Mouse (Mus musculus) olfactory bulb, adult 2 months (tissue): ENCODE results near the gene Opn1sw. TPM values are rescaled to one million over a fixed set of nuclear protein-coding genes. Genes with fewer than 3 reads are reported as not detected.

Source experiments
- H3K27ac ChIP-seq: fragments of 200-500 bp; 2 replicates; pipeline ENCODE4 v1.5.1; 2012; ENCODE audit warnings: low read depth, low read length; ENCODE audit not compliant: insufficient read depth
- H3K4me1 ChIP-seq: fragments of 200-500 bp; 2 replicates; pipeline ENCODE4 v1.6.1; 2012; ENCODE audit warnings: low read length; ENCODE audit not compliant: control insufficient read depth, insufficient read depth
- H3K4me3 ChIP-seq: fragments of 200-500 bp; 2 replicates; pipeline ENCODE4 v1.5.1; 2012; ENCODE audit warnings: mild to moderate bottlenecking, low read depth, low read length, moderate library complexity; ENCODE audit not compliant: insufficient read depth
- CTCF ChIP-seq: fragments of 200-500 bp; IDR thresholded peaks from 2 replicates; pipeline ENCODE4 v1.5.1; 2012; ENCODE audit warnings: low read depth, mild to moderate bottlenecking, low read length, moderate library complexity; ENCODE audit not compliant: insufficient read depth
- POLR2A ChIP-seq: fragments of 200-500 bp; IDR thresholded peaks from 2 replicates; pipeline ENCODE4 v1.6.1; 2012; ENCODE audit warnings: mild to moderate bottlenecking, low read depth, low read length, moderate library complexity; ENCODE audit not compliant: insufficient read depth
- WGBS: fragments of 180-500 bp; shearing (Covaris S2); methylation state at CpG from one replicate; pipeline ENCODE4 v1.1.7; 2018; 5-methylcytosine and 5-hydroxymethylcytosine counted together
- polyA plus RNA-seq: library from polyadenylated mRNA; stranded (reverse); fragments of >200 nt; gene quantifications from 2 replicates; pipeline ENCODE4 v1.2.4, GENCODE M21; 2012; ENCODE audit warnings: low replicate concordance; ENCODE audit not compliant: missing spikeins, insufficient read depth, insufficient read length

Gene Opn1sw
- polyA plus RNA-seq, 1 experiment = not detected

GRCm38 (mm10) chr6:29431473-29431872 is 43.2 kb upstream of the Opn1sw start:
- H3K4me3 ChIP-seq = no peak overlapping the region
- no peak for TF ChIP-seq CTCF
- TF ChIP-seq POLR2A = no peak
- H3K4me1 ChIP-seq = peaks cover 45% of the 10 kb centered on the region
- no peak overlapping the region for H3K27ac ChIP-seq
- WGBS = 68% methylated on average over 5 of the region's 5 CpGs

- 57% methylated on average over 15 of the region's 15 CpGs for WGBS
Observed at GRCm38 (mm10) chr6:29430681-29431420, 42.6 kb upstream of the Opn1sw start.

GRCm38 (mm10) chr6:29428171-29428570 is 39.9 kb upstream of the Opn1sw start:
- H3K4me3 ChIP-seq = no peak overlapping the region
- H3K27ac ChIP-seq = no peak overlapping the region
- WGBS = 51% methylated on average over 4 of the region's 4 CpGs
- peaks cover 18% of the 10 kb centered on the region for H3K4me1 ChIP-seq
- TF ChIP-seq POLR2A (no peak), CTCF (no peak)

More at GRCm38 (mm10) chr6:29430681-29431420, 42.6 kb upstream of the Opn1sw start:
- TF ChIP-seq CTCF (no peak), POLR2A (no peak)
- Histone ChIP-seq H3K27ac (no peak overlapping the region), H3K4me3 (no peak overlapping the region), H3K4me1 (peaks cover 39% of the 10 kb centered on the region)

- Histone ChIP-seq H3K4me1 (peaks cover 6% of the 10 kb centered on the region), H3K4me3 (no peak overlapping the region), H3K27ac (no peak overlapping the region)
- 88% methylated on average over 6 of the region's 6 CpGs for WGBS
- no peak for TF ChIP-seq POLR2A
- no peak for TF ChIP-seq CTCF
Observed at GRCm38 (mm10) chr6:29426331-29426730, 38.1 kb upstream of the Opn1sw start.

GRCm38 (mm10) chr6:29425118-29425517 is 36.9 kb upstream of the Opn1sw start:
- no peak overlapping the region for H3K27ac ChIP-seq
- TF ChIP-seq POLR2A = no peak
- TF ChIP-seq CTCF = no peak
- no peaks in the 10 kb centered on the region for H3K4me1 ChIP-seq
- no peak overlapping the region for H3K4me3 ChIP-seq
- 81% methylated on average over 8 of the region's 8 CpGs for WGBS

GRCm38 (mm10) chr6:29420596-29420995 is 32.3 kb upstream of the Opn1sw start:
- Histone ChIP-seq H3K27ac (no peak overlapping the region), H3K4me3 (no peak overlapping the region), H3K4me1 (peaks cover under 1% of the 10 kb centered on the region)
- no peak for TF ChIP-seq CTCF
- no peak for TF ChIP-seq POLR2A
- 93% methylated on average over 2 of the region's 2 CpGs for WGBS

- peaks cover 8% of the 10 kb centered on the region for H3K4me1 ChIP-seq
- no peak overlapping the region for H3K27ac ChIP-seq
- 76% methylated on average over 9 of the region's 9 CpGs for WGBS
- TF ChIP-seq POLR2A = no peak
- no peak for TF ChIP-seq CTCF
- H3K4me3 ChIP-seq = no peak overlapping the region
Observed at GRCm38 (mm10) chr6:29415446-29415845, 27.2 kb upstream of the Opn1sw start.

- no peak overlapping the region for H3K4me3 ChIP-seq
- TF ChIP-seq POLR2A (no peak), CTCF (no peak)
- H3K27ac ChIP-seq = no peak overlapping the region
- 32% methylated on average over 6 of the region's 6 CpGs for WGBS
- H3K4me1 ChIP-seq = no peaks in the 10 kb centered on the region; the same call in 1 of the 2 replicates
Observed at GRCm38 (mm10) chr6:29406412-29406811, 18.1 kb upstream of the Opn1sw start.

GRCm38 (mm10) chr6:29402693-29403342 is 14.6 kb upstream of the Opn1sw start:
- no peak for TF ChIP-seq POLR2A
- TF ChIP-seq CTCF = no peak
- Histone ChIP-seq H3K4me1 (no peaks in the 10 kb centered on the region; the same call in 1 of the 2 replicates), H3K4me3 (no peak overlapping the region), H3K27ac (no peak overlapping the region)
- WGBS = 17% methylated on average over 34 of the region's 34 CpGs
